Mouse (Mus musculus) liver, embryonic 14.5 days (tissue): ENCODE measurements around the gene Gm47841.

ENCODE experiments used
- CTCF ChIP-seq: IDR thresholded peaks from 2 replicates; pipeline ENCODE4 v1.5.1; 2016; ENCODE audit warnings: antibody characterized with exemption, low read depth, control low read depth
- EP300 ChIP-seq: IDR thresholded peaks from 2 replicates; pipeline ENCODE4 v1.6.1; 2016; ENCODE audit warnings: antibody characterized with exemption, low read depth

- TF ChIP-seq CTCF, result no peak
- TF ChIP-seq EP300, result no peak
These were observed 44.7 kb downstream of the Gm47841 start for GRCm38 (mm10) chr15:101002466-101002865.
